Mouse (Mus musculus) testis, postnatal 10 days (tissue): ENCODE data around the gene Ly6g6f.
A peak's percentile ranks its signal among the peaks of the same experiment; 100 is the strongest.
"Not testable (repeated sequence)": the region's sequence is repeated elsewhere in the genome, so short reads cannot be mapped to it uniquely, and the experiment has no call there.

Experiments
- DNase-seq: peaks from one replicate; pipeline ENCODE4 v3.0.0; 2021; ENCODE audit warnings: low spot score

Ly6g6f gene

GRCm38 (mm10) chr17:35085208-35085865 lies at the start of gene Ly6g6f:
Gene Ly6g6f (minus strand): TSS chr17:35085610.
- no peak for DNase-seq

GRCm38 (mm10) chr17:35134801-35135590 lies 49.6 kb upstream of the Ly6g6f start, which contains the start of gene Bag6:
Gene Bag6 (plus strand): TSS chr17:35135178.
- DNase-seq, result peak; percentile 97

GRCm38 (mm10) chr17:35133517-35133916 lies 48.1 kb upstream of the Ly6g6f start:
- DNase-seq, result no peak

GRCm38 (mm10) chr17:35132174-35132560 lies 46.8 kb upstream of the Ly6g6f start:
- no peak for DNase-seq

GRCm38 (mm10) chr17:35131500-35132173 lies 46.2 kb upstream of the Ly6g6f start, which contains the start of gene Apom:
Gene Apom (minus strand): TSS chr17:35132050.
- DNase-seq, result no peak

GRCm38 (mm10) chr17:35131038-35131437 lies 45.6 kb upstream of the Ly6g6f start:
- DNase-seq, result no peak

GRCm38 (mm10) chr17:35128996-35129395 lies 43.6 kb upstream of the Ly6g6f start:
- DNase-seq, result no peak

- DNase-seq, result no peak
Measured at GRCm38 (mm10) chr17:35127017-35127416, 41.6 kb upstream of the Ly6g6f start.

GRCm38 (mm10) chr17:35126206-35126611 lies 40.8 kb upstream of the Ly6g6f start, which contains the start of gene D17H6S53E:
Gene D17H6S53E (plus strand): TSS chr17:35126373.
- DNase-seq, result peak; percentile 81

GRCm38 (mm10) chr17:35125578-35125977 lies 40.2 kb upstream of the Ly6g6f start:
- DNase-seq, result no peak

GRCm38 (mm10) chr17:35125081-35125480 lies 39.7 kb upstream of the Ly6g6f start:
- no peak for DNase-seq

- not testable (repeated sequence) for DNase-seq
Measured at GRCm38 (mm10) chr17:35124261-35124896, 39.0 kb upstream of the Ly6g6f start.

- DNase-seq, result not testable (repeated sequence)
Measured at GRCm38 (mm10) chr17:35123287-35123686, 37.9 kb upstream of the Ly6g6f start.

- peak; percentile 64 for DNase-seq
Measured at GRCm38 (mm10) chr17:35121871-35122303, 36.5 kb upstream of the Ly6g6f start, which contains the start of gene Csnk2b. Gene Csnk2b (minus strand): TSS chr17:35122053.

- peak; percentile 97 for DNase-seq
Measured at GRCm38 (mm10) chr17:35121143-35121799, 35.9 kb upstream of the Ly6g6f start, which contains the start of gene Gpank1. Gene Gpank1 (plus strand): TSS chr17:35121455.

GRCm38 (mm10) chr17:35120745-35121142 lies 35.3 kb upstream of the Ly6g6f start:
- DNase-seq, result peak; percentile 79

- DNase-seq, result peak; percentile 71
Measured at GRCm38 (mm10) chr17:35115046-35116019, 29.9 kb upstream of the Ly6g6f start, which contains the start of gene Ly6g5b. Gene Ly6g5b (minus strand): TSS chr17:35115428.

GRCm38 (mm10) chr17:35111774-35112173 lies 26.4 kb upstream of the Ly6g6f start:
- DNase-seq, result no peak

GRCm38 (mm10) chr17:35108097-35108496 lies 22.7 kb upstream of the Ly6g6f start, which contains the start of gene Ly6g5c:
Gene Ly6g5c (plus strand): TSS chr17:35108279.
- no peak for DNase-seq

- DNase-seq, result no peak
Measured at GRCm38 (mm10) chr17:35106522-35106921, 21.1 kb upstream of the Ly6g6f start.
